Mouse (Mus musculus): Measurements from ENCODE around the gene Eprs. TPM values are rescaled to one million over a fixed set of nuclear protein-coding genes. Genes with fewer than 3 reads are reported as not detected.

Eprs gene
- polyA plus RNA-seq, 1 experiment from 2014 or later: 46.6 TPM

DNA sequence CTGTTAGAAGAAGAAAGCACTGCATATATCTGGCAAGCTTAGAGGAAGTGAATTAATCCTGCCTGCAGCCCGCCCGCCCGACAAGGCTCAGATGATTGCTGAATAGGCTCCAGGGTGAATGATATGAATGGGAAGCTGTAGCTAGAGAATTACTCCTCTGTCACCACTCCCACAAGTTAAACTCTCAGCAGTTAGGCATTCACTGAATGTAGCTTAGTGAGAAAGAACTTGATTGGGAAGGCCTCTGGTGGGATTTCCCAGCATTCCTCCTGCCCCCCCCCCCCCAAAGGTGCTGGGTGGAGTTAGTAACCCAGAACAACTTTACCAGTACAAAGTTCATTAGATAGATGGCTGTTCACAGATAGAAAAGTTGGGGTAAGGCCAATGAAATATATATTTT, 26.3 kb upstream of the Eprs start:
- ATAC-seq: no peak
- Histone ChIP-seq H3K36me3 (ENCODE audit: insufficient read depth, low read length) (no peaks in the 10 kb centered on the region), H3K27ac (ENCODE audit: low read length) (no peak overlapping the region), H3K9ac (replicated peaks; ENCODE audit: low read depth) (no peak overlapping the region), H3K4me2 (replicated peaks; ENCODE audit: low read depth, low read length) (no peak overlapping the region), H3K4me1 (ENCODE audit: insufficient read depth, low read depth, low read length) (no peaks in the 10 kb centered on the region), H3K4me3 (ENCODE audit: low read depth, low read length) (no peak overlapping the region), H3K9me3 (ENCODE audit: low read length) (no peaks in the 10 kb centered on the region), H3K27me3 (replicated peaks; ENCODE audit: insufficient read depth, low read length) (no peaks in the 10 kb centered on the region)
- no peak for TF ChIP-seq EP300 (IDR thresholded peaks at IDR 0.05)
- TF ChIP-seq CTCF (IDR thresholded peaks at IDR 0.05): no peak
- DNase-seq (ENCODE audit: low spot score): no peak
- 55% methylated on average over 3 of the region's 3 CpGs for WGBS

DNA sequence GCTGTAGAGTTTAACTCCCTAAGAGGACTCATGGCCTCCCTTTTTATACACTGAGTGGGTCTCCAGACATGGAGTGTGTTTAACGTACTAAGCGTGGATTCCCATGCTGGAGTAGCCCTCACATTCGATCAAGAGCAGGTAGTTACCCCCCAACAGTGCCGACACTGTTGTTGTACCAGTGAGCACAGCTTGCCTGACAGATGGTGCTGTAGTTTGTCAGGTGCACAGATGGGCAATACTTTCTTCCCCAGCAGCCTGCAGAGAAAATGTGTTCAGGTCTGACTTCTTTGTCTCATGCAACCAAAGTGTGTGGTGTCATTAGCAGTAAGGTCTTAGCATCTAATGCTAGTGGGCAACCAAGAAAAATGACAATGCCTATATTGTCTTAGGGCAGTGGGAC, 20.4 kb upstream of the Eprs start:
- Histone ChIP-seq H3K27me3 (replicated peaks; ENCODE audit: insufficient read depth, low read length) (no peaks in the 10 kb centered on the region), H3K9me3 (ENCODE audit: low read length) (no peaks in the 10 kb centered on the region), H3K4me2 (replicated peaks; ENCODE audit: low read depth, low read length) (no peak overlapping the region), H3K4me1 (ENCODE audit: insufficient read depth, low read depth, low read length) (no peaks in the 10 kb centered on the region), H3K27ac (ENCODE audit: low read length) (no peak overlapping the region), H3K9ac (replicated peaks; ENCODE audit: low read depth) (no peak overlapping the region), H3K4me3 (ENCODE audit: low read depth, low read length) (no peak overlapping the region), H3K36me3 (ENCODE audit: insufficient read depth, low read length) (peaks cover 4% of the 10 kb centered on the region)
- no peak for DNase-seq (ENCODE audit: low spot score)
- 95% methylated on average over 4 of the region's 4 CpGs for WGBS
- ATAC-seq: no peak
- no peak for TF ChIP-seq EP300 (IDR thresholded peaks at IDR 0.05)
- TF ChIP-seq CTCF (IDR thresholded peaks at IDR 0.05): no peak

DNA sequence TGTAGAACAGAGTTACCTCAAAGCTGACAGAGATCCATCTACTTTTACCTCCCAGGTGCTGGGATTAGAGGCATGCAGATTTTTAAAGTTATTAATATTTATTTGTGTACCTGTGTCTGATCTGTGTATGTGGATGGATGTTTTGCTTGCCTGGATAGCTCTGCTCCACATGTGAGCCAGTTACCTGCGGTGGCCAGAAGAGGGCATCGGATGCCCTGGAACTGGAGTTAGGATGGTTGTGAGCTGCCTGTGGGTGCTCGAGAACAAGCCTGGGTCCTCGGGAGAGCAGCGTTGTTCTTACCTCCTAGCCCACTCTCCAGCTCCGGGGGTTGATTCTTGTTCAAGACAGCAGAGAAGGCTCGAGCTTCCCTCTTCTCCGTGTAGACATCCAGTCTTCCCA, 19.4 kb upstream of the Eprs start:
- ATAC-seq (no peak), DNase-seq (ENCODE audit: low spot score) (no peak)
- TF ChIP-seq CTCF (IDR thresholded peaks at IDR 0.05) (peak; percentile 36), EP300 (IDR thresholded peaks at IDR 0.05) (no peak)
- Histone ChIP-seq H3K27me3 (replicated peaks; ENCODE audit: insufficient read depth, low read length) (no peaks in the 10 kb centered on the region), H3K36me3 (ENCODE audit: insufficient read depth, low read length) (peaks cover 4% of the 10 kb centered on the region), H3K4me2 (replicated peaks; ENCODE audit: low read depth, low read length) (no peak overlapping the region), H3K9me3 (ENCODE audit: low read length) (no peaks in the 10 kb centered on the region), H3K27ac (ENCODE audit: low read length) (no peak overlapping the region), H3K4me1 (ENCODE audit: insufficient read depth, low read depth, low read length) (no peaks in the 10 kb centered on the region), H3K9ac (replicated peaks; ENCODE audit: low read depth) (no peak overlapping the region), H3K4me3 (ENCODE audit: low read depth, low read length) (no peak overlapping the region)
- 83% methylated on average over 8 of the region's 8 CpGs for WGBS

DNA sequence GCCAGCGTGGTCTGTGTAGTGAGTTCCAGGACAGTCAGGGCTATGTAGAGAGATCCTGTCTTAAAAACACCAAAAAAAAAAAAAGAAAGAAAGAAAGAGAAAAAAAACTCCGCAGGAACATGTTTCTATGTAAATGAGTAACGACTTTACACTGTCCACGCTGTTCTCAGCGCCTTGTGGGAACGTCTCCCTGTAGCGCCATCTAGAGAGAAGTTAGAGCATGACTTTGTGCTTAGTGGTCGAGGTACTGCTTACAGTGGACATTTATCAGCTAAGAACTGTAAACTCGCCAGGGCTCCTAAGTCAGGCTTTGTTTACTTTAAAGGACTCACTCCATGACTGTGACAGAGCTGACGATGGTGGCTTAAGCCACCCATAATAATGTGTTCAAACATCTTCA, 16.7 kb upstream of the Eprs start:
- no peaks in the 10 kb centered on the region for H3K27me3 ChIP-seq (replicated peaks; ENCODE audit: insufficient read depth, low read length)
- peak; percentile 25 for DNase-seq (ENCODE audit: low spot score)
- H3K4me2 ChIP-seq (replicated peaks; ENCODE audit: low read depth, low read length): no peak overlapping the region
- H3K27ac ChIP-seq (ENCODE audit: low read length): no peak overlapping the region
- no peaks in the 10 kb centered on the region for H3K9me3 ChIP-seq (ENCODE audit: low read length)
- WGBS: 69% methylated on average over 10 of the region's 10 CpGs
- H3K36me3 ChIP-seq (ENCODE audit: insufficient read depth, low read length): peaks cover 8% of the 10 kb centered on the region
- peak; percentile 48; the same call in 1 of the 2 replicates for TF ChIP-seq CTCF (IDR thresholded peaks at IDR 0.05)
- no peak for TF ChIP-seq EP300 (IDR thresholded peaks at IDR 0.05)
- no peak overlapping the region for H3K9ac ChIP-seq (replicated peaks; ENCODE audit: low read depth)
- no peaks in the 10 kb centered on the region for H3K4me1 ChIP-seq (ENCODE audit: insufficient read depth, low read depth, low read length)
- no peak for ATAC-seq
- H3K4me3 ChIP-seq (ENCODE audit: low read depth, low read length): no peak overlapping the region

DNA sequence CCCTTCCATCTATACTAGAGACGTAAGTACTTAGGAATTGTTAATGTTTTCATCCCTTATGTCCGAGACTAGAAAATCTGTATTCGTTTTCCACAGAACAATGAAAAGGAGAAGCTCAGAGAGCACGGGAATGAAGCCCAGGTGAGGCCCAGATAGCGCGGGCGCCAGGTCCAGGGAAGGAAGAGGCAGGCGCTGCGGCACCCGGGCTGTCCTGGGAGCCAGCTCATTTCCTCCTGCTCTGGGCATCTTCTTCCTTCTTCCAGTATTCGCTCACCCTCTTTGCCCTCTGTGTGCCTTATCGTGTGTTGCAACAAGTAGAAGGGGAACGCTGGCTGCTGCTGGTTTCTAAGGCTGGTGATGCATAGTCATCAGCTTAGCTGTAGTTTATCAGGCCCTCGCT, 13.1 kb upstream of the Eprs start:
- peaks cover 14% of the 10 kb centered on the region for H3K36me3 ChIP-seq (ENCODE audit: insufficient read depth, low read length)
- H3K4me3 ChIP-seq (ENCODE audit: low read depth, low read length): no peak overlapping the region
- DNase-seq (ENCODE audit: low spot score) (no peak), ATAC-seq (no peak)
- H3K4me1 ChIP-seq (ENCODE audit: insufficient read depth, low read depth, low read length): no peaks in the 10 kb centered on the region
- TF ChIP-seq CTCF (IDR thresholded peaks at IDR 0.05) (no peak), EP300 (IDR thresholded peaks at IDR 0.05) (no peak)
- H3K27ac ChIP-seq (ENCODE audit: low read length): no peak overlapping the region
- H3K9me3 ChIP-seq (ENCODE audit: low read length): no peaks in the 10 kb centered on the region
- no peak overlapping the region for H3K4me2 ChIP-seq (replicated peaks; ENCODE audit: low read depth, low read length)
- WGBS: 94% methylated on average over 14 of the region's 14 CpGs
- H3K27me3 ChIP-seq (replicated peaks; ENCODE audit: insufficient read depth, low read length): no peaks in the 10 kb centered on the region
- H3K9ac ChIP-seq (replicated peaks; ENCODE audit: low read depth): no peak overlapping the region

DNA sequence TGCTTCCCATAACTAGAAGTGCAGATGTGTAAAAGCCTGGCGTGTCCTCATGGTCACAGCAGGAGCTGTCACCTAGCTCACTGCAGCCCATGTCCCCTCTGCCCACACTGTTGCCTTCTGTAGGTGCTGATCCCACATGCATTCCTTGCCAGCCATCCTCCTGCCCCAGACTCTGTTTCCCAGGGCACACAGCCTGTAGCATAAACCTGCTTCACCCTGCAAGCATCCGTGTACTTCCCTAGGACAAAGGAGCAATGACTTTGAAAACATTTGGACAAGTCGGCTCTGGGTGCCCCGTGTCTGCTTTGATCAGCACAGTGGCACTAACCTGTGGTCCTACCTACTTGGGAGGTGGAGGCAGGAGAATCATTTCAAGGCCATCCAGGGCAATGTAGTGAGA, 12.2 kb upstream of the Eprs start:
- Histone ChIP-seq H3K27ac (ENCODE audit: low read length) (no peak overlapping the region), H3K36me3 (ENCODE audit: insufficient read depth, low read length) (peaks cover 14% of the 10 kb centered on the region), H3K27me3 (replicated peaks; ENCODE audit: insufficient read depth, low read length) (no peaks in the 10 kb centered on the region), H3K9ac (replicated peaks; ENCODE audit: low read depth) (no peak overlapping the region), H3K4me3 (ENCODE audit: low read depth, low read length) (no peak overlapping the region), H3K4me1 (ENCODE audit: insufficient read depth, low read depth, low read length) (no peaks in the 10 kb centered on the region), H3K4me2 (replicated peaks; ENCODE audit: low read depth, low read length) (no peak overlapping the region), H3K9me3 (ENCODE audit: low read length) (no peaks in the 10 kb centered on the region)
- TF ChIP-seq EP300 (IDR thresholded peaks at IDR 0.05): no peak
- no peak for TF ChIP-seq CTCF (IDR thresholded peaks at IDR 0.05)
- DNase-seq (ENCODE audit: low spot score) (no peak), ATAC-seq (no peak)
- 91% methylated on average over 4 of the region's 4 CpGs for WGBS

DNA sequence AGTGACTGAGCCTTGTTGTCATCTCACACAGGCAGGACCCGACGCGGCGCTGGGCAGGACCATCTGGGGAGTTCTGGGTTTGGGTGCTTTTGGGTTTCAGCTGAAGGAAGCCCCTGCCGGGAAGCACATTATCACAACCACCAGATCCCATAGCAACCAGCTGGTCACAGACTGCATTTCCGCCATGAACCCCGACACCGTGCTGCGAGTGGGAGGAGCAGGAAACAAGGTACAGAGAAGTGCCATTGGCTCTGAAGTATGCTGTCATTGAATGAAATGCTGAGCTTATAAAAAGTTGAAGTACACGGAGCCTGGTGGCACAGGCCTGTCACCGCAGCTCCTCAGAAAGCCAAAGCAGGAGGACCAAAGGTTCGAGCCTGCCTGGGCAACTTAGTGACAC, 10.7 kb upstream of the Eprs start:
- H3K9ac ChIP-seq (replicated peaks; ENCODE audit: low read depth): no peak overlapping the region
- WGBS: 87% methylated on average over 12 of the region's 12 CpGs
- H3K4me2 ChIP-seq (replicated peaks; ENCODE audit: low read depth, low read length): no peak overlapping the region
- no peak overlapping the region for H3K27ac ChIP-seq (ENCODE audit: low read length)
- no peak for ATAC-seq
- no peak overlapping the region for H3K4me3 ChIP-seq (ENCODE audit: low read depth, low read length)
- peaks cover 15% of the 10 kb centered on the region for H3K36me3 ChIP-seq (ENCODE audit: insufficient read depth, low read length)
- H3K9me3 ChIP-seq (ENCODE audit: low read length): no peaks in the 10 kb centered on the region
- TF ChIP-seq EP300 (IDR thresholded peaks at IDR 0.05): no peak
- TF ChIP-seq CTCF (IDR thresholded peaks at IDR 0.05): no peak
- no peaks in the 10 kb centered on the region for H3K4me1 ChIP-seq (ENCODE audit: insufficient read depth, low read depth, low read length)
- H3K27me3 ChIP-seq (replicated peaks; ENCODE audit: insufficient read depth, low read length): no peaks in the 10 kb centered on the region
- no peak for DNase-seq (ENCODE audit: low spot score)

All from lung, postnatal 0 days (tissue).